Mouse (Mus musculus) megakaryocyte, embryonic 14.5 days (primary cell): Measurements from ENCODE around the gene C2cd4b. TPM values are rescaled to one million over a fixed set of nuclear protein-coding genes. Genes with fewer than 3 reads are reported as not detected.

ENCODE experiments used
- H3K27me3 ChIP-seq: replicated peaks from 2 replicates; pipeline ENCODE3; 2012; ENCODE audit warnings: inconsistent platforms
- H3K36me3 ChIP-seq: replicated peaks from 2 replicates; pipeline ENCODE3; 2012; ENCODE audit warnings: low read length, inconsistent platforms, mixed read lengths
- H3K4me1 ChIP-seq: 2 replicates; pipeline ENCODE4 v1.6.1; 2012; ENCODE audit warnings: inconsistent platforms
- H3K4me3 ChIP-seq: replicated peaks from 2 replicates; pipeline ENCODE3; 2012; ENCODE audit warnings: moderate library complexity, mild to moderate bottlenecking, inconsistent platforms
- H3K9me3 ChIP-seq: 2 replicates; pipeline ENCODE4 v1.6.1; 2012; ENCODE audit warnings: inconsistent platforms
- FLI1 ChIP-seq: IDR thresholded peaks from 2 replicates; pipeline ENCODE4 v1.6.1; 2012; ENCODE audit warnings: low read length, inconsistent platforms, mixed read lengths
- GATA1 ChIP-seq: IDR thresholded peaks from 3 replicates; pipeline ENCODE4 v1.6.1; 2012; ENCODE audit warnings: mixed read lengths, low read length, inconsistent platforms, borderline replicate concordance
- polyA plus RNA-seq: library from polyadenylated mRNA; stranded (reverse); fragments of >175 nt; gene quantifications from 2 replicates; pipeline ENCODE4 v1.2.3, GENCODE M21; 2012; ENCODE audit warnings: low replicate concordance; ENCODE audit not compliant: insufficient read depth

The C2cd4b gene
- polyA plus RNA-seq, 1 experiment, result not detected

GRCm38 (mm10) chr9:67769401-67769800, 10.2 kb downstream of the C2cd4b start:
- Histone ChIP-seq H3K4me3 (no peak overlapping the region), H3K4me1 (no peaks in the 10 kb centered on the region), H3K9me3 (peaks cover under 1% of the 10 kb centered on the region; the same call in 1 of the 2 replicates), H3K36me3 (no peaks in the 10 kb centered on the region), H3K27me3 (peaks cover 24% of the 10 kb centered on the region)
- no peak for TF ChIP-seq GATA1
- TF ChIP-seq FLI1, result no peak

GRCm38 (mm10) chr9:67771293-67771692, 12.1 kb downstream of the C2cd4b start:
- peaks cover 5% of the 10 kb centered on the region for H3K9me3 ChIP-seq
- no peak for TF ChIP-seq GATA1
- TF ChIP-seq FLI1, result no peak
- peaks cover 27% of the 10 kb centered on the region for H3K27me3 ChIP-seq
- no peaks in the 10 kb centered on the region for H3K36me3 ChIP-seq
- H3K4me3 ChIP-seq, result no peak overlapping the region
- H3K4me1 ChIP-seq, result no peaks in the 10 kb centered on the region

GRCm38 (mm10) chr9:67774201-67774600, 15.0 kb downstream of the C2cd4b start:
- no peaks in the 10 kb centered on the region for H3K4me1 ChIP-seq
- TF ChIP-seq FLI1, result no peak
- TF ChIP-seq GATA1, result no peak
- peaks cover 21% of the 10 kb centered on the region for H3K27me3 ChIP-seq
- H3K36me3 ChIP-seq, result no peaks in the 10 kb centered on the region
- H3K9me3 ChIP-seq, result peaks cover 5% of the 10 kb centered on the region
- no peak overlapping the region for H3K4me3 ChIP-seq

- Histone ChIP-seq H3K27me3 (peaks cover 17% of the 10 kb centered on the region), H3K4me3 (no peak overlapping the region), H3K36me3 (no peaks in the 10 kb centered on the region), H3K9me3 (peaks cover 5% of the 10 kb centered on the region), H3K4me1 (no peaks in the 10 kb centered on the region)
- no peak for TF ChIP-seq GATA1
- TF ChIP-seq FLI1, result no peak
These were observed 19.3 kb downstream of the C2cd4b start for GRCm38 (mm10) chr9:67778553-67778952.

DNA sequence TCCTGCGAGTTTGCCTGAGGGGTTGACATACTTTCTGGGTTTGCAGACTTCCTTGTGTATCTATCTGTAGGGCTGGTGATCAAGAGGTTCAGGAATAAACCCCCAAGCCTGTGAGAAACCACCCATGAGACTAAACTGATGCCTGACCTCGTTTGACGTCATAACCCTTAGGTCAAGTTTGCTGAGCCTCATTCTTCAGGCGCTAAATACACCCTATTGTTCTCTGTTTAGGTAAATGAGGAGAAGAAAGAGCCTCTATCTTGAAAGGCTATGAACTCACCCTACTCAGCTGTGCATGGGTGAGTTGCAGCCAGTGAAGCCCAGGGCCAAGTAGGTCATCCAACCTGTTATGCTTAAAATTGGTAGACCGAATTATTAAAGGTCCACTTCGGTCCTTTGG, 23.5 kb downstream of the C2cd4b start:
- no peaks in the 10 kb centered on the region for H3K4me1 ChIP-seq
- peaks cover 7% of the 10 kb centered on the region for H3K27me3 ChIP-seq
- H3K9me3 ChIP-seq, result peaks cover 16% of the 10 kb centered on the region
- no peak overlapping the region for H3K4me3 ChIP-seq
- H3K36me3 ChIP-seq, result no peaks in the 10 kb centered on the region
- TF ChIP-seq GATA1 (no peak), FLI1 (no peak)

DNA sequence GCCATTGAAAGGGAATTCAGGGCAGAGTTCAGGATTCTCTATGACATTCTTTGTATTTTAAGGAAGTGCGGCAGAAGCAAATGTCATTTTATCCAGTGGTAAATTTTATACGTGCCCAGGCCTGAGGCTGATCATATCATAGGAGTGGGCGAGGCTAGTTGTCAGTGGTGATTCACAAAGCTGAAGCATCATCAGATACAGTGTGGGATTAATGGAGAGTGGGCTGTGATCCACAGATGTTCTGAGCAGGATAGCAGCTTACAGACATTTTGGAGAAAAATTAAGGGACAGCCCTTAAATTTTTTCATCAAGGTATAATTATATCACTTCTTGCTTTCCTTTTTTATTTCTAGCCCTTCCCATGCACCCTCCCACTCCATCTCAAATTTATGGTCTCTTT, 24.2 kb downstream of the C2cd4b start:
- H3K27me3 ChIP-seq, result peaks cover 7% of the 10 kb centered on the region
- no peak overlapping the region for H3K4me3 ChIP-seq
- TF ChIP-seq FLI1 (no peak), GATA1 (no peak)
- H3K9me3 ChIP-seq, result peaks cover 16% of the 10 kb centered on the region
- H3K36me3 ChIP-seq, result no peaks in the 10 kb centered on the region
- no peaks in the 10 kb centered on the region for H3K4me1 ChIP-seq

- Histone ChIP-seq H3K9me3 (peaks cover 16% of the 10 kb centered on the region), H3K4me3 (no peak overlapping the region), H3K4me1 (no peaks in the 10 kb centered on the region), H3K27me3 (peaks cover 4% of the 10 kb centered on the region), H3K36me3 (no peaks in the 10 kb centered on the region)
- TF ChIP-seq GATA1, result no peak
- no peak for TF ChIP-seq FLI1
These were observed 24.7 kb downstream of the C2cd4b start for GRCm38 (mm10) chr9:67783925-67784324.

- no peak for TF ChIP-seq FLI1
- no peak for TF ChIP-seq GATA1
- H3K4me1 ChIP-seq, result no peaks in the 10 kb centered on the region
- H3K36me3 ChIP-seq, result no peaks in the 10 kb centered on the region
- peaks cover 16% of the 10 kb centered on the region for H3K9me3 ChIP-seq
- H3K27me3 ChIP-seq, result peaks cover 2% of the 10 kb centered on the region
- no peak overlapping the region for H3K4me3 ChIP-seq
These were observed 27.1 kb downstream of the C2cd4b start for GRCm38 (mm10) chr9:67786311-67786710.

DNA sequence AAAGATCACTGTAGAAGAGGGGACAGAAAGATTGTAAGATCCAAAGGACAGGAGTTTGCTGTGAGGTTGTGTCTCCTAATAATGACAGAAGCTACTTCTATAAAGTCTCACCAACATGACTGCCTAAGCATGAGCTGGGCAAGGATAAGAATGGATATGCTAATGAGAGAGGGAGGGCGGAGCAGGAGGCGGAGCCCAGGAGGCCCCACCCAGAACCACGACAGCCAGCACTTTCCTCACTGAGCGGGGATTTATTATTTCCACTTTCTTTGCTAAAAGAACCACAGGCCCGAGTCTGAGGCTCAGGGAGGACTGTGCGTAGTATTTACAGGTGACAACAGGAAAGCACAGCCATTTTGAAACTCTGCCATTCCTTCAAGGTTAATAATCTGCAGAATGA, 28.4 kb downstream of the C2cd4b start:
- Histone ChIP-seq H3K9me3 (peaks cover 16% of the 10 kb centered on the region), H3K27me3 (peaks cover 6% of the 10 kb centered on the region), H3K36me3 (no peaks in the 10 kb centered on the region), H3K4me3 (no peak overlapping the region), H3K4me1 (no peaks in the 10 kb centered on the region)
- TF ChIP-seq GATA1 (no peak), FLI1 (no peak)

DNA sequence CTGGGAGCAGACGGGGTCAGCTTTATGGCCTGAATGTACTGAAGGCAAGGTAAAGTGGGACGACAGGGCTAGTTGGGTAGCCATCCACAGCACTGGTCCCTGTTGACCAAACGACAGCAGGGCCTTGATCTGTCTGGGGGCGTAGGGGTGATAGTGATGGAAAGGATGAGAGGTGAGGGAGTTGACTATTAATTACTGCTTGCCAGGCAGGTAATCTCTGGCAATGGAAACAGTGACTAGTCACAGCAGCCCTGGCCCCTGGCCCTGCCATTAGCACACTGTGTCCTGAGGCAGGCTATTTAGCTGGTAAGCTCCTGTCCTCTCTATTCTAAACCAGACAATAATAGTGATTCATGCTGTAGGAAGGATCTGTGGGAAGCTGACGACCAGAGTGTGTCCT, 33.2 kb downstream of the C2cd4b start:
- H3K4me3 ChIP-seq, result no peak overlapping the region
- peaks cover 14% of the 10 kb centered on the region for H3K27me3 ChIP-seq
- no peaks in the 10 kb centered on the region for H3K36me3 ChIP-seq
- no peaks in the 10 kb centered on the region for H3K9me3 ChIP-seq
- no peak for TF ChIP-seq FLI1
- H3K4me1 ChIP-seq, result no peaks in the 10 kb centered on the region; the same call in 1 of the 2 replicates

- TF ChIP-seq FLI1 (no peak), GATA1 (no peak)
- H3K9me3 ChIP-seq, result no peaks in the 10 kb centered on the region
- H3K27me3 ChIP-seq, result peaks cover 14% of the 10 kb centered on the region
- H3K4me1 ChIP-seq, result no peaks in the 10 kb centered on the region; the same call in 1 of the 2 replicates
- no peaks in the 10 kb centered on the region for H3K36me3 ChIP-seq
- H3K4me3 ChIP-seq, result no peak overlapping the region
These were observed 34.3 kb downstream of the C2cd4b start for GRCm38 (mm10) chr9:67793501-67793900.
